9 mouse cellular contexts compared by ENCODE assay signal in genomic region chr8:70769359-70769758, GRCm38 (mm10). TPM values are rescaled to one million over a fixed set of nuclear protein-coding genes. Genes with fewer than 3 reads are reported as not detected.
A peak's percentile ranks its signal among the peaks of the same experiment; 100 is the strongest.
DNase-seq lines count a peak whose midpoint lies in the region; ATAC-seq and TF ChIP-seq lines count a peak whose summit lies in the region.
"Had no signal": no experiment of that assay in that cellular context is flagged by ENCODE, and none has a peak within 500 bp of the region (broad histone marks: within the 10 kb centered on the region; RNA-seq: fewer than 3 reads in every experiment).

No protein-coding gene starts in this region.

- intact Hi-C loops in heart, postnatal 25 days (cut with DNase I), result loop anchor here (1.0 to 10.0 kb wide), 3 partner anchors 49 to 235 kb away; partner anchors contain the start of gene Ell

- peaks cover 37 to 59% of the 10 kb centered on the region in 2 experiments for H3K36me3 ChIP-seq in CH12.LX (replicated peaks in 1 of 2; ENCODE audit: control insufficient read depth in 1 of 2, insufficient read depth in 1 of 2, low read length in 1 of 2)
- H3K36me3 ChIP-seq in forebrain, embryonic 11.5 days (ENCODE audit: control insufficient read depth, insufficient read depth, low read length), result peaks cover 2% of the 10 kb centered on the region; the same call in 1 of the 2 replicates
- peaks cover 57% of the 10 kb centered on the region for H3K36me3 ChIP-seq in neural tube, embryonic 15.5 days

- dilution Hi-C loops in CH12.LX (cut with MboI; ENCODE audit: extremely low pct_ligation_motif_present, extremely low pct_unique_long_range_greater_than_20kb, low sequenced_read_pairs), result no loop called here

- H3K27ac ChIP-seq in CH12.LX (ENCODE audit: insufficient read depth, low read depth), result peak overlapping the region; percentile 80
- H3K27ac ChIP-seq in forebrain, embryonic 11.5 days (ENCODE audit: low read depth, low read length), result no peak overlapping the region
- H3K27ac ChIP-seq in neural tube, embryonic 15.5 days (replicated peaks), result no peak overlapping the region

- peak; percentile 95 to 100 for TF ChIP-seq CTCF in CH12.LX (conservative IDR thresholded peaks at IDR 0.05 in 1 of 2, IDR thresholded peaks at IDR 0.05 in 1 of 2; ENCODE audit: low read depth in 2 of 2, low read length in 2 of 2)

- in situ Hi-C loops in CH12.LX (cut with MboI; ENCODE audit: low pct_ligation_motif_present, low pct_unique_long_range_greater_than_20kb, low sequenced_read_pairs), result loop anchor here (5.0 kb wide), 1 partner anchor 33 kb away; no protein-coding TSS in a partner anchor

- no peaks in the 10 kb centered on the region for H3K9me3 ChIP-seq in CH12.LX (replicated peaks; ENCODE audit: low read length)
- H3K9me3 ChIP-seq in forebrain, embryonic 11.5 days (ENCODE audit: control insufficient read depth, low read length), result no peaks in the 10 kb centered on the region
- H3K9me3 ChIP-seq in neural tube, embryonic 15.5 days (replicated peaks), result no peaks in the 10 kb centered on the region

- H3K9ac ChIP-seq in CH12.LX (ENCODE audit: insufficient read depth, low read depth), result no peak overlapping the region
- H3K9ac ChIP-seq in forebrain, embryonic 11.5 days (ENCODE audit: low read length), result no peak overlapping the region
- H3K9ac ChIP-seq in neural tube, embryonic 15.5 days (replicated peaks), result no peak overlapping the region

- TF ChIP-seq RAD21 in CH12.LX (IDR thresholded peaks at IDR 0.05; ENCODE audit: low read depth, low read length), result peak; percentile 67

- ATAC-seq in forebrain, embryonic 11.5 days (replicated peaks; ENCODE audit: low FRiP score), result peak; percentile 66
- peak; percentile 75 for ATAC-seq in neural tube, embryonic 15.5 days (ENCODE audit: low FRiP score)

- H3K79me2 ChIP-seq in CH12.LX (replicated peaks; ENCODE audit: control insufficient read depth, extremely low read depth, insufficient read depth, poor library complexity, severe bottlenecking), result no peaks in the 10 kb centered on the region

- DNase-seq in CH12.LX (ENCODE audit: extremely low read depth), result peak; percentile 98
- DNase-seq in c-Kit-positive CD71-negative TER-119-negative erythroid progenitor cells, embryonic 14.5 days (ENCODE audit: low read depth), result peak; percentile 97
- peak; percentile 98 for DNase-seq in forebrain, embryonic 11.5 days (ENCODE audit: low spot score)
- peak; percentile 80 for DNase-seq in heart, postnatal 25 days (ENCODE audit: low spot score)
- DNase-seq in layer of hippocampus, adult 18-20 months (ENCODE audit: low spot score in 2 of 2), result peak; percentile 91 to 97
- peak; percentile 92 to 95 for DNase-seq in lung, adult 18-20 months
- peak; percentile 98 for DNase-seq in testis, postnatal 10 days (ENCODE audit: low spot score)

- TF ChIP-seq POLR2A in CH12.LX (IDR thresholded peaks at IDR 0.05; ENCODE audit: low read depth, low read length), result no peak

- TF ChIP-seq EP300 in CH12.LX (IDR thresholded peaks at IDR 0.05; ENCODE audit: low read length), result no peak

- H3K4me2 ChIP-seq in CH12.LX (ENCODE audit: insufficient read depth, low read depth, poor library complexity, severe bottlenecking), result no peak overlapping the region; the same call in 1 of the 2 replicates
- no peak overlapping the region for H3K4me2 ChIP-seq in forebrain, embryonic 11.5 days (ENCODE audit: low read depth, low read length, severe bottlenecking)
- H3K4me2 ChIP-seq in neural tube, embryonic 15.5 days, result no peak overlapping the region

- 7% methylated on average over 26 of the region's 26 CpGs for WGBS in forebrain, embryonic 11.5 days
- 8% methylated on average over 26 of the region's 26 CpGs for WGBS in neural tube, embryonic 15.5 days

- peak overlapping the region in 2 of 3 experiments; percentile 41 to 48 for H3K4me3 ChIP-seq in CH12.LX (replicated peaks in 1 of 3; ENCODE audit: low read depth in 2 of 3, low read length in 2 of 3, poor library complexity in 1 of 3)
- H3K4me3 ChIP-seq in forebrain, embryonic 11.5 days (ENCODE audit: low read depth, low read length), result no peak overlapping the region
- H3K4me3 ChIP-seq in neural tube, embryonic 15.5 days (replicated peaks), result no peak overlapping the region

- no peaks in the 10 kb centered on the region for H3K27me3 ChIP-seq in CH12.LX (replicated peaks)
- H3K27me3 ChIP-seq in forebrain, embryonic 11.5 days (ENCODE audit: control insufficient read depth, insufficient read depth, low read length), result no peaks in the 10 kb centered on the region
- 0 out of 2 replicates have a peak, but pooled peaks cover 4% of the 10 kb centered on the region for H3K27me3 ChIP-seq in neural tube, embryonic 15.5 days (replicated peaks)

- peaks cover 52 to 77% of the 10 kb centered on the region in 2 experiments for H3K4me1 ChIP-seq in CH12.LX (ENCODE audit: control insufficient read depth in 1 of 2, insufficient read depth in 2 of 2)
- H3K4me1 ChIP-seq in forebrain, embryonic 11.5 days (replicated peaks; ENCODE audit: control insufficient read depth, insufficient read depth, low read length), result peaks cover 5% of the 10 kb centered on the region
- peaks cover 52% of the 10 kb centered on the region for H3K4me1 ChIP-seq in neural tube, embryonic 15.5 days

TF ChIP-seq in CH12.LX, 34 proteins besides CTCF, POLR2A, EP300 and RAD21 (continues in another document):
- TF ChIP-seq IRF4 (IDR thresholded peaks at IDR 0.05; ENCODE audit: low read depth, low read length) (peak; percentile 72), ZC3H11A (IDR thresholded peaks at IDR 0.05; ENCODE audit: low read depth, low read length) (no peak), E2F4 (IDR thresholded peaks at IDR 0.05; ENCODE audit: insufficient replicate concordance, low read depth, low read length) (no peak), MAX (IDR thresholded peaks at IDR 0.05; ENCODE audit: low read length) (peak; percentile 94), MEF2A (IDR thresholded peaks at IDR 0.05; ENCODE audit: borderline replicate concordance, low read depth, low read length) (peak; percentile 52; the same call in 1 of the 2 replicates), UBTF (IDR thresholded peaks at IDR 0.05; ENCODE audit: low read depth, low read length) (no peak), MAFK (IDR thresholded peaks at IDR 0.05; ENCODE audit: insufficient replicate concordance, low read length) (no peak), ZKSCAN1 (IDR thresholded peaks at IDR 0.05; ENCODE audit: borderline replicate concordance, low read depth, low read length) (no peak), HCFC1 (IDR thresholded peaks at IDR 0.05; ENCODE audit: low read depth, low read length) (peak; percentile 45; the same call in 1 of the 2 replicates), MAZ (IDR thresholded peaks at IDR 0.05; ENCODE audit: low read depth, low read length) (0 out of 2 replicates have a peak, but pooled peaks have one; percentile 16), KAT2A (IDR thresholded peaks at IDR 0.05; ENCODE audit: insufficient replicate concordance, low read length) (no peak), RCOR1 (conservative IDR thresholded peaks at IDR 0.05; ENCODE audit: low read depth, low read length) (0 out of 2 replicates have a peak, but pooled peaks have one; percentile 29), GABPA (IDR thresholded peaks at IDR 0.05; ENCODE audit: insufficient replicate concordance, low read depth, low read length) (no peak), USF1 (IDR thresholded peaks at IDR 0.05; ENCODE audit: low read depth, low read length) (no peak), ZMIZ1 (IDR thresholded peaks at IDR 0.05; ENCODE audit: low read depth, low read length) (no peak), JUND (conservative IDR thresholded peaks at IDR 0.05; ENCODE audit: low read depth, low read length) (peak; percentile 67), NRF1 (IDR thresholded peaks at IDR 0.05; ENCODE audit: low read depth, low read length) (peak; percentile 82)

RNA-seq across cellular contexts. Expression of gene Pik3r2, which starts 7.2 kb away (rescaled TPM):
- total RNA-seq in CH12.LX (2012; rRNA removed), result 37.4 and 45.9 TPM in 2 replicates
- 12.4 and 13.8 TPM in 2 replicates for total RNA-seq in CH12.LX (2014; rRNA removed)
- polyA plus RNA-seq in CH12.LX (2012; ENCODE audit: insufficient read length, low read depth), result 16.3 and 25.8 TPM in 2 replicates
- 58.9 and 61.6 TPM in 2 replicates for polyA plus RNA-seq in forebrain, embryonic 11.5 days (2014; fragmentation: Nextera tagmentation; extraction: Ambion mirVana)
- 10 to 100 TPM; 21.8 to 25.5 TPM for total RNA-seq in heart, postnatal 25 days (2021)
- total RNA-seq in layer of hippocampus, adult 18-20 months (2021), result 100 to 1,000 TPM; 158 to 162 TPM
- 97.5 and 102 TPM in 2 replicates for polyA plus RNA-seq in neural tube, embryonic 15.5 days (2015; fragmentation: Nextera tagmentation; extraction: Ambion mirVana)

RNA-seq across cellular contexts. Expression of gene Mpv17l2, which starts 8.6 kb away (rescaled TPM):
- total RNA-seq in CH12.LX (2012; rRNA removed) (25.3 and 28.5 TPM in 2 replicates), CH12.LX (2014; rRNA removed) (22.8 and 27.1 TPM in 2 replicates)
- 31.9 and 36.1 TPM in 2 replicates for polyA plus RNA-seq in CH12.LX (2012; ENCODE audit: insufficient read length, low read depth)
- polyA plus RNA-seq in forebrain, embryonic 11.5 days (2014; fragmentation: Nextera tagmentation; extraction: Ambion mirVana), result 31.0 and 34.1 TPM in 2 replicates
- total RNA-seq in heart, postnatal 25 days (2021), result 10 to 100 TPM; 26.7 to 28.0 TPM
- 10 to 100 TPM; 34.5 to 41.1 TPM for total RNA-seq in layer of hippocampus, adult 18-20 months (2021)
- polyA plus RNA-seq in neural tube, embryonic 15.5 days (2015; fragmentation: Nextera tagmentation; extraction: Ambion mirVana), result 40.5 and 43.5 TPM in 2 replicates

RNA-seq across cellular contexts. Expression of gene Rab3a, which starts 14.9 kb away (rescaled TPM):
- total RNA-seq in CH12.LX (2012; rRNA removed), result 1.8 and 1.9 TPM in 2 replicates
- total RNA-seq in CH12.LX (2014; rRNA removed), result 0.32 and 0.87 TPM in 2 replicates
- polyA plus RNA-seq in CH12.LX (2012; ENCODE audit: insufficient read length, low read depth), result 0.65 and 0.99 TPM in 2 replicates
- polyA plus RNA-seq in forebrain, embryonic 11.5 days (2014; fragmentation: Nextera tagmentation; extraction: Ambion mirVana), result 42.7 and 49.7 TPM in 2 replicates
- total RNA-seq in heart, postnatal 25 days (2021), result 10 to 100 TPM; 49.7 to 57.6 TPM
- total RNA-seq in layer of hippocampus, adult 18-20 months (2021), result 100 to 1,000 TPM; 814 to 823 TPM
- polyA plus RNA-seq in neural tube, embryonic 15.5 days (2015; fragmentation: Nextera tagmentation; extraction: Ambion mirVana), result 536 and 627 TPM in 2 replicates

RNA-seq across cellular contexts. Expression of gene Mast3, which starts 35.5 kb away (rescaled TPM):
- total RNA-seq in CH12.LX (2012; rRNA removed) (11.3 and 11.6 TPM in 2 replicates), CH12.LX (2014; rRNA removed) (3.3 and 7.0 TPM in 2 replicates)
- 22.2 and 23.4 TPM in 2 replicates for polyA plus RNA-seq in CH12.LX (2012; ENCODE audit: insufficient read length, low read depth)
- 15.9 and 17.4 TPM in 2 replicates for polyA plus RNA-seq in forebrain, embryonic 11.5 days (2014; fragmentation: Nextera tagmentation; extraction: Ambion mirVana)
- total RNA-seq in heart, postnatal 25 days (2021), result 1 to 10 TPM; 5.2 to 6.3 TPM
- total RNA-seq in layer of hippocampus, adult 18-20 months (2021), result 100 to 1,000 TPM; 439 to 476 TPM
- 18.9 and 21.0 TPM in 2 replicates for polyA plus RNA-seq in neural tube, embryonic 15.5 days (2015; fragmentation: Nextera tagmentation; extraction: Ambion mirVana)

RNA-seq across cellular contexts. Expression of gene Il12rb1, which starts 38.9 kb away (rescaled TPM):
- total RNA-seq in CH12.LX (2012; rRNA removed) (17.3 and 23.2 TPM in 2 replicates), CH12.LX (2014; rRNA removed) (4.5 and 5.6 TPM in 2 replicates)
- polyA plus RNA-seq in CH12.LX (2012; ENCODE audit: insufficient read length, low read depth), result 11.4 and 12.5 TPM in 2 replicates
- polyA plus RNA-seq in forebrain, embryonic 11.5 days (2014; fragmentation: Nextera tagmentation; extraction: Ambion mirVana), result not detected in 2 replicates
- not detected for total RNA-seq in heart, postnatal 25 days (2021)
- 1 to 10 TPM in 1 of 2 experiments, under 1 TPM in 1; 0.97 to 1.7 TPM for total RNA-seq in layer of hippocampus, adult 18-20 months (2021)
- polyA plus RNA-seq in neural tube, embryonic 15.5 days (2015; fragmentation: Nextera tagmentation; extraction: Ambion mirVana), result 0.14 and 1.4 TPM in 2 replicates
- polyA plus RNA-seq: heart, embryonic 14.5 days had no signal

Comparison
In these comparisons a context has a peak if more than half of its experiments do, and no peak if none do; other contexts are left out.
1. H3K4me3 ChIP-seq: peak in CH12.LX (2 of 3); none in forebrain, embryonic 11.5 days (single experiment) and neural tube, embryonic 15.5 days (single experiment).
2. RNA of gene Rab3a, which starts 14.9 kb away (total RNA-seq): 814 to 823 TPM in layer of hippocampus, adult 18-20 months and 49.7 to 57.6 TPM in heart, postnatal 25 days; 0.32 to 1.9 TPM in CH12.LX; every median in the first group is over 10 times any median in the second.
3. Peak in every context shown above with its lines, with median percentiles within 50 percentile points of each other: DNase-seq.